ENCODE assay signal across 8 mouse cellular contexts in the genomic region with DNA sequence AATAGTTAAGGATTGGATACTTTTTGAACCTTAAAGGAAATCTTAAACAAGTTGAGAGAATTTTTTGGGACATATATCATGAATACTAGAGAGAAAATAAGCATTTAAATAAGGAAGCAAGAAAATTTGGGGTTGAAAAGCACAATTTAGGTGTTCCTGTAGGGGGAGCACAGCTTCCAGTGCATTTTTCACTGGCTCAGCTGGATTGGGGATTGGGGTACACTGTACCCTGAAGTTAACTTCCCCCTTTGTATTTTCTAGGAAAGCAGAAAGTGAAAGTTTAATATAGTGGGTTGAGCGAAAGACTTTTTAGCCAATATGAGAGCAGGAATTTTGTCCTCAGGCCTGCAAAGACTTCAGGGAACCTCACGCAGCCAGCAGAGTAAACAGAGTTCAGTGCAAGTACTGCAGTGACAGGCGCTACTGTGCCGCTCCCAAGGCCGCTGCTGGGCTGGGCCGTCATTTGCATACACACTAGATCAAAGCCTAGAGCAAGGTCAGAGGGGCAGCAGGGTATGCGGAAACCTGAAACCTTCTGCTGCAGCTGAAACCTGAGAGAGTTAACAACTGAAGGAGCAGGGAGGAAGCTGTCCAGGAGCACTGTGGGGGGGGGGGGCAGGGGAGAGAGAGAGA.
DNase-seq lines count a peak whose midpoint lies in the region; ATAC-seq lines count a peak whose summit lies in the region.

No protein-coding gene starts in this region.

- no peak overlapping the region for H3K27ac ChIP-seq in embryonic facial prominence, embryonic 14.5 days (replicated peaks; ENCODE audit: low read depth, low read length)
- no peak overlapping the region for H3K27ac ChIP-seq in hindbrain, embryonic 13.5 days
- H3K27ac ChIP-seq in neural tube, embryonic 14.5 days (ENCODE audit: low read depth, low read length): no peak overlapping the region

- peak overlapping the region; percentile 81 for H3K4me3 ChIP-seq in megakaryocyte, embryonic 14.5 days (replicated peaks)
- peak overlapping the region; percentile 16; the same call in 1 of the 2 replicates for H3K4me3 ChIP-seq in embryonic facial prominence, embryonic 14.5 days (ENCODE audit: low read depth, low read length)
- no peak overlapping the region for H3K4me3 ChIP-seq in hindbrain, embryonic 13.5 days
- H3K4me3 ChIP-seq in neural tube, embryonic 14.5 days (ENCODE audit: low read depth, low read length): no peak overlapping the region

- WGBS in embryonic facial prominence, embryonic 14.5 days: 9% methylated on average over 7 of the region's 7 CpGs
- WGBS in hindbrain, embryonic 13.5 days: 11% methylated on average over 7 of the region's 7 CpGs
- 10% methylated on average over 7 of the region's 7 CpGs for WGBS in neural tube, embryonic 14.5 days

- H3K9me3 ChIP-seq in megakaryocyte, embryonic 14.5 days: no peaks in the 10 kb centered on the region
- no peaks in the 10 kb centered on the region for H3K9me3 ChIP-seq in embryonic facial prominence, embryonic 14.5 days (ENCODE audit: control insufficient read depth, low read length)
- H3K9me3 ChIP-seq in hindbrain, embryonic 13.5 days: no peaks in the 10 kb centered on the region
- no peaks in the 10 kb centered on the region for H3K9me3 ChIP-seq in neural tube, embryonic 14.5 days (ENCODE audit: control insufficient read depth, low read length)

- 0 out of 2 replicates have a peak overlapping the region, but pooled peaks have one; percentile 25 for H3K9ac ChIP-seq in embryonic facial prominence, embryonic 14.5 days (ENCODE audit: low read depth, low read length)
- no peak overlapping the region for H3K9ac ChIP-seq in hindbrain, embryonic 13.5 days
- no peak overlapping the region for H3K9ac ChIP-seq in neural tube, embryonic 14.5 days (replicated peaks; ENCODE audit: low read depth, low read length)

- no peaks in the 10 kb centered on the region for H3K27me3 ChIP-seq in megakaryocyte, embryonic 14.5 days (replicated peaks)
- no peaks in the 10 kb centered on the region for H3K27me3 ChIP-seq in embryonic facial prominence, embryonic 14.5 days (replicated peaks; ENCODE audit: control insufficient read depth, insufficient read depth, low read length)
- no peaks in the 10 kb centered on the region for H3K27me3 ChIP-seq in hindbrain, embryonic 13.5 days
- no peaks in the 10 kb centered on the region for H3K27me3 ChIP-seq in neural tube, embryonic 14.5 days (ENCODE audit: control insufficient read depth, insufficient read depth, low read length)

- peak overlapping the region; percentile 33 for H3K4me2 ChIP-seq in embryonic facial prominence, embryonic 14.5 days (ENCODE audit: low read depth, low read length)
- peak overlapping the region; percentile 26; the same call in 1 of the 2 replicates for H3K4me2 ChIP-seq in hindbrain, embryonic 13.5 days
- H3K4me2 ChIP-seq in neural tube, embryonic 14.5 days (ENCODE audit: low read depth, low read length): peak overlapping the region; percentile 18; the same call in 1 of the 2 replicates

- no peaks in the 10 kb centered on the region for H3K36me3 ChIP-seq in megakaryocyte, embryonic 14.5 days (replicated peaks; ENCODE audit: low read length)
- H3K36me3 ChIP-seq in embryonic facial prominence, embryonic 14.5 days (ENCODE audit: control insufficient read depth, insufficient read depth, low read length): no peaks in the 10 kb centered on the region
- no peaks in the 10 kb centered on the region for H3K36me3 ChIP-seq in hindbrain, embryonic 13.5 days
- H3K36me3 ChIP-seq in neural tube, embryonic 14.5 days (ENCODE audit: control insufficient read depth, insufficient read depth, low read length): no peaks in the 10 kb centered on the region

- DNase-seq in embryonic facial prominence, embryonic 14.5 days (ENCODE audit: low spot score): peak; percentile 76
- peak; percentile 36 for DNase-seq in liver
- no peak for DNase-seq in cerebellum, adult 11-12 months
- DNase-seq in T-cell, adult 2 months (ENCODE audit: low spot score): no peak

- no peak for ATAC-seq in megakaryocyte, adult 5-6 weeks (ENCODE audit: poor library complexity, severe bottlenecking)
- peak; percentile 91 for ATAC-seq in embryonic facial prominence, embryonic 14.5 days (ENCODE audit: low read depth)
- ATAC-seq in hindbrain, embryonic 13.5 days (ENCODE audit: low FRiP score): peak; percentile 57; the same call in 1 of the 2 replicates
- no peak; the same call in 1 of the 2 replicates for ATAC-seq in neural tube, embryonic 14.5 days (ENCODE audit: low read depth)

- no peaks in the 10 kb centered on the region for H3K4me1 ChIP-seq in megakaryocyte, embryonic 14.5 days
- H3K4me1 ChIP-seq in embryonic facial prominence, embryonic 14.5 days (ENCODE audit: control insufficient read depth, insufficient read depth, low read length): no peaks in the 10 kb centered on the region
- no peaks in the 10 kb centered on the region for H3K4me1 ChIP-seq in hindbrain, embryonic 13.5 days (replicated peaks)
- H3K4me1 ChIP-seq in neural tube, embryonic 14.5 days (ENCODE audit: control insufficient read depth, insufficient read depth, low read length): no peaks in the 10 kb centered on the region

Comparison
In these comparisons a context has a peak if more than half of its experiments do, and no peak if none do; other contexts are left out.
1. H3K4me3 ChIP-seq: peak in megakaryocyte, embryonic 14.5 days (single experiment) and embryonic facial prominence, embryonic 14.5 days (single experiment); none in hindbrain, embryonic 13.5 days (single experiment) and neural tube, embryonic 14.5 days (single experiment).
2. ATAC-seq: peak in embryonic facial prominence, embryonic 14.5 days (single experiment) and hindbrain, embryonic 13.5 days (single experiment); none in megakaryocyte, adult 5-6 weeks (single experiment) and neural tube, embryonic 14.5 days (single experiment).
3. DNase-seq: peak in embryonic facial prominence, embryonic 14.5 days (single experiment) and liver (single experiment); none in cerebellum, adult 11-12 months (single experiment) and T-cell, adult 2 months (single experiment).
4. Peak in every context shown above with its lines, with median percentiles within 50 percentile points of each other: H3K4me2 ChIP-seq.